Mouse (Mus musculus) CD4-positive, CD25-positive, alpha-beta regulatory T cell, adult 4 months (primary cell): ENCODE data around the gene Nthl1. TPM values are rescaled to one million over a fixed set of nuclear protein-coding genes. Genes with fewer than 3 reads are reported as not detected.

Source experiments
- ATAC-seq: one replicate; pipeline ENCODE4 v1.8.0; 2017
- polyA plus RNA-seq, 2 experiments: library from polyadenylated mRNA; unstranded; fragments of 100-300 nt; shearing (Covaris generic); gene quantifications; one replicate each; pipeline ENCODE4 v1.2.1; 2017

Nthl1 gene
- polyA plus RNA-seq, 2 experiments from 2014 or later: 3.1 to 6.0 TPM

DNA sequence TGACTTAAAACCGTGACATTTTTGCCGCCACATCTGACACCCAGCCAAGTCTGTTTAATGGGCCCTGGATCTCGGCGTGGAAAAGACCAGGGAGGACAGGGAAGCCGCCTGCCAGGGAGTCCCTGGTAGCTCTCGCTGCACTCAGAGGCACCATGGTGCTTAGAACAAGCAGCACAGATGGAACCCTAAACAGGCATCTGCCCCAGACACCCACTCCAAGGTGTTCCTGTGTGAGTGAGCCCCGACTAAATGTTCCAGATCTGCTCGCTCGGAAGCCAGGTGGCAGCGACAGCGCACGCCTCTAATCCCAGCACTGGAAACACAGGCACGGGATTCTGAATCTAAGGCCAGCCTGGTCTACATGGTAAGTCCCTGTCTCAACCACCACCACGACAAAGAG is 2.4 kb upstream of the Nthl1 start:
- ATAC-seq: no peak

DNA sequence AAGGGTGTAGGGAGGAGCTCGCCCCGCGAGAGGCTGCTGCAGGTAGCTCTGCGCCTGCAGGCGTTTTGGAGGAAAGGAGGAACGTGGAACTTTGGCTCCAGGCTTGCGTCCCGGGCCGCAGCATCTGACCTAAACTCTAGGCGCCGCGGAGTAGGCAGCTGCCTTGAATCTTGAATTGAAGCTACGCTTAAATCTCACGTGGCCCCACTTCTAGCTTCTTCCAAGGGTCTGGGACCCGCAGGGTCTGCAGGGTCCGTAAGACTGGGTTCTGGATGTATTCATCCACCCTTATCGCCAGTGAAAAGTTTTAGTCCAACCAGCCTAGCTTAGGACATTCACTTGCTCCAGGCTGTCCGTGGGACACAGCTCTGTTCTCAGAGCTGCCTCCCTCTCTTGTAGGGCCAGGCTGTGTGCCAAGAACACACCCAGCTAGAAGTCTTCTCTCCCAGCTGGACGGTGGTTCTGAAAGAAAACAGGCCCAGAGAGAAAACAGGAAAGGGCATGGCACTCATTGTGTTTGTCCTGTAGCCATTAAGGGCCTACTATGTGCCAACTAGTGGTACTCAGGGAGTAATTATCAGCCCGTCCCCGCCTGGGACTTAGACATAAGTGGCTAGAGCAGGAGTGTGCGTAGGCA is 451 bp downstream of the Nthl1 start:
- no peak for ATAC-seq

DNA sequence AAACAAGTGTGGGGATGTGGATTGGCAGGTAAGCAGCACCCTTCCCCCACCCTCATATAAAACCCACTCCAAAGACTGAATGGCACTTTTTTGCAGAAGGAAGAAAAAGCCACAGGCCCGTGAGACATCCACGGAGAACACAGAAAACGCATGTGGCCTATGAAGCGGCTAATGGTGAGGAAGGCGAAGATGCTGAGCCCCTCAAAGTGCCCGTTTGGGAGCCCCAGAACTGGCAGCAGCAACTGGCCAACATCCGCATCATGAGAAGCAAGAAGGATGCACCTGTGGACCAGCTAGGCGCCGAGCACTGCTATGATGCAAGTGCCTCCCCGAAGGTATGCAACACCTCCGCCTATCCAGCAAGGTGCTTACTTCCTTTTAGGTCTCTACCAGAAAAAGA is 1.4 kb downstream of the Nthl1 start:
- ATAC-seq: no peak

DNA sequence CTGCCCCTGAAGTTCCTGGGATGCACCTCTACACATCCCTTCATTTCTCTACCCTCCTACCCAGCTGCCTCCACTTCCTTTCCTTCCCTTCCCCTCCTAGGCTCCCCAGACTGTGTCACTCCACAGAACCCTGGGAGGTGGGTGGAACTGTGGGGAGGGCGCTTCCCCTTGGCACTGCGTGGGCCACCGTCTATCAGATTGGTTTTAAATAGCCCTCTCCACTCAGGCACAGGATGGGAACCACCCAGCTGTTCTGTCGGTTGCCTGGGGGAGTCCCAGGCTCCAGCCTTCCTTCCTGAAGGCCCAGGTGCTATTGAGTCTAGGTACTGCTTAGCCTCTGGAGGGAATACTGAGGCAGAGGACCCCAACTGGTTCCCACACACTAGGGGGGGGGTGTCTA is 2.5 kb downstream of the Nthl1 start:
- ATAC-seq: no peak

DNA sequence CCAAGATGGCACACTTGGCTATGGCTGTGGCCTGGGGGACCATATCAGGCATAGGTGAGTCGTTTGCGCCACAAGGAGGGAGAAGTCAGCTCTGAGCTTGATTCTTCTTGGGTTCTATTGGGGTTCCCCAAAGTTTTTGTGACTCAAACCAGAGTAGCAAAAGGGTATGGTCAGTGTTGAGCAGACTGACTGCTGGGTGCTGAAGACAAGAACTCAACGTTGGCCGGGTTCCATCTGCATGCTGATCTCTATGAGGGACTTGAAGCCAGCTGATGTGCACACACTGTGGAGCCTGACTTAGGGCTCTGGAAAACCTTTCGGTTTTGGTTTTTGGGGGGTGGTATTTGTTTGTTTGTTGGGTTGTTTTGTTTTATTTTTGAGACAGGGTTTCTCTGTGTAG is 3.2 kb downstream of the Nthl1 start:
- ATAC-seq: no peak

DNA sequence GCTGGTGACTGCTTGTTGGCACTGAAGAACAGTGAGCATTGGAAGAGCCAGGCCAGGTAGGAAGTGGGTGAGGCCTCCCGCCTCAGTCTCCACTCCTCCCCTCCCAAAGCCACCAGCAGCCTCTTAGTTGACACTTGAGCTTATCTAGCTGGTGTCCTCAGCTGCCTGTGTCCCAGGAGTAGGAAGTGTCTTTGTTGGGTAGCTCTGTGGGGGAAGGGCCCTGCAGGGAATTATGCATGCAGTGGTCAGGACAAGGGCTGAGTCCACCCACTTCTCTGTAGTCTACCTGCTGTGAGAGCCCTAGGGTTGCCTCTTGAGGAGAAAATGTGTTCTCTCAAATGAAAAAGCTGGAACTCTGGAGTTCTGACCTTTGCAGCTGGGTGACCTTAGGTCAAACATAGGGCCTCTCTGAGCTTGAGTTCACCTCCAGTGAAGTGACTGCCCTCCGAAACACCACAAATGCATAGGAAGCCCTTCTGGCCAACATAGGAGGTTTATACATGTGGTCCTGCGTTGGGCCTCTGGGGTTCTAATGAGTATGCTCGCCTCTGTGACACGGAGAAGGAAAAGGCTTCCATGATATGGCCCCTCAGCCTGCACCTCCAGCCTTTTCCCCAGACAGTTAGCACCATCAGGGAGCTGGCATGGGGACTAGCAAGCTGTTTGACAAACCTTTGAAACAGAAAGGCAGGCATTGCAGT is 4.5 kb downstream of the Nthl1 start:
- no peak for ATAC-seq

DNA sequence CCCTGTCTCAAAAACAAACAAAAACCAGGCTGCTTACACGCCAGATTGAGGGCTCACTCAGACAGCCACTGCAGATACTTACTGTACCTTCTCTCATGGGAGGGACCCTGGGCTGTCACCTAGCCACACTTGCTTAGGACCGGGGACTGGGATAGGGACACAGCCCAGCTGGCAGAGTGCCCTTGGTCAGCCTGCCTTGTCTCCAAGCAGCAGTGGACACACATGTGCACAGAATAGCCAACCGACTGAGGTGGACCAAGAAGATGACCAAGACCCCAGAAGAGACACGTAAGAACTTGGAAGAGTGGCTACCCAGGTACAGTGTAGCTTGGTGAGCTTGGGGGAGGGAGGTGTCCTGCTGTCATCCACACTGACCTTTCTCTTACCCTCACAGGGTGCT is 5.7 kb downstream of the Nthl1 start:
- no peak for ATAC-seq

DNA sequence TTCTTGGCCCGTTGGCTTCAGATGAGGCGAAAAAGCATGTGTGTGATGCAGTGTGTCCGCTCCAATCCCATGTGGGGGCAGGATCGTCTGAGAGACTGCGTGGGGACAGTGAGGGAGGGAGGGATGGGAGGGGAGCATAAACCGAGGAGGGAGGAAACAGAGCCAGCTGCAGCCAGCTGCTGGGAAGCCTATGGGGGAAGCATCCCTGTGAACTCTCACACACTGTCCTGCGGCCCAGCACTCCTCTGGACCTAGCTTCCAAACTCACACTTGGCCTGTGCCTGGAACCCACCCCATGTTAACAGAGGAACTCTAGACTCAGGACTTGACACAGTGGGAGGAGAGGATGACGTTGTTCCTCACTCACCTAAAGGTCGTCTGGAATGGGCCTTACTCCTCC is 6.4 kb downstream of the Nthl1 start:
- no peak for ATAC-seq

DNA sequence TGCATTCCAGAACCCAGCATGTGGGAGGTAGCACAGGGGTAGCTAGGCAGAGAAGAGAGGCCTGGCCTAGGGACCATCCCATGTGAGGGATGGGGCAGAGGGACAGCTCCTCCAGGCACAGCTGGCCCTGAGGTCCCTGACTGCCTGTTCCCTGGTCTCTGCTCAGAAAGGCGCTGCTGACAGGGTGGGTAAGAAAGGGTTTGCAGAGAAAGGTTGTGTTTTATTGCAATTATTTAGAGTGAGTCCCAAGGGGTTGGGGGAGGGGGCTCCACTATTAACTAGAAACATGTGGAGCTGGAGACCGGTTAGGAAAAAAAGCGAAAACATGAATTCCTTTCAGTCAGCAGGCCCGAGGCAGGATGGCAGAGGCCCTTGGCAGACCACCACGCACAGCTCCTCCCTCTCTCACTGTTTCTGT is 7.1 kb downstream of the Nthl1 start:
- ATAC-seq: no peak

DNA sequence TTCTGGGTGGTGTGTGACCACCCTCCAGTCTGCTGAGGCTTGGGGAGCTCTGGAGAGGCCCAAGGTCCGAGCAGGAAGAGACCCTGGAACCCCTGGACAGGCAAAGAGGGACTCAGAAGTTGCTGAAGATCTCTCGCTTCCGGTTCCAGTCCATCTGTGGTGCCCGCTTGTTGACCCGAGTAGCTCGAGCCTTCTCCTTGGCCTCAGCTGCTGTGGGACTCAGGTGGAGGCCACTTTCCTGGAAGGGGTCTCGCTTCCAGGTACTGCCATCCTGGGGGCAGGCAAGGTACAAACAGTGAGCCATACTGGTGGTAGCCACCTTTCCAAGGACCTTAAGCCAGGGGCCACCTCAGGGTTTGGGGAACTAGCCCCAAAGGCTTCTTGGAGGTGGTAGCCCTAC is 7.6 kb downstream of the Nthl1 start:
- ATAC-seq: no peak

DNA sequence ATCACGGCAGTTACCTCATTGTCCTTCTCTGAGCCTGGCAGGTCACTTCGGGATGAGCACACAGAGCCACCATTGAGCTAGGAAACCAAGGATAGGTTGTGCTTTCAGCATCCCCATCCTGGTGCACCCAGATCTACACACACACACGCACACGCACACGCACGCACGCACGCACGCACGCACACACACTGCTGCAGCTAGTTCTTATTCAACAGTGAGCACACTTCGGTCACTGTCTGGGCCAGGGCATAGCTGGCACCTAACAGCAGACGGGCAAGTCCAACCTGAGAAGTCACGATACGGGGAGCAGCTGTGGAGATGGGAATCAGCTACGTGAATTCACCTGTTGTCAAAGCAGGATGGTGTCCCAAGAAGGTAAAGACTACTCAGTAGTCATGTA is 8.1 kb downstream of the Nthl1 start:
- ATAC-seq: no peak

DNA sequence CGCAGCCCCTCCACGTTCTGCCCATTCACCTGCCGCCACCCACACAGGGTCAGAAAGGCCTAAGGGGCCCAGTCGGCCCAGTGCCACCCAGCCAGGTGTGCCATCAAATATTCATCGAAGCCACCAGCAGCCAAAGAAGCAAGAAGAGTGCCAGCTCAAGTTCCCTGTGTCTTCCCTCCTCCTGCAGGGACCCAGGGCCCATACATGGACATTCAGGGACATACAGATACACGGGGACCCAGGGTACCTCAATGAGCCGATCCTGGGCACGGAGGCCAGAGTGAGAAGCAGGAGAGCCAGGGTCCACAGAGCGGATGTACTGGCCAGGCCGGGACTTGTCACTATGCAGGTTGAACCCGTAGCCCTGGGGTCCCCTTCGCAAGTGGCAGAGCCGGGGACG is 9.5 kb downstream of the Nthl1 start:
- ATAC-seq: no peak

DNA sequence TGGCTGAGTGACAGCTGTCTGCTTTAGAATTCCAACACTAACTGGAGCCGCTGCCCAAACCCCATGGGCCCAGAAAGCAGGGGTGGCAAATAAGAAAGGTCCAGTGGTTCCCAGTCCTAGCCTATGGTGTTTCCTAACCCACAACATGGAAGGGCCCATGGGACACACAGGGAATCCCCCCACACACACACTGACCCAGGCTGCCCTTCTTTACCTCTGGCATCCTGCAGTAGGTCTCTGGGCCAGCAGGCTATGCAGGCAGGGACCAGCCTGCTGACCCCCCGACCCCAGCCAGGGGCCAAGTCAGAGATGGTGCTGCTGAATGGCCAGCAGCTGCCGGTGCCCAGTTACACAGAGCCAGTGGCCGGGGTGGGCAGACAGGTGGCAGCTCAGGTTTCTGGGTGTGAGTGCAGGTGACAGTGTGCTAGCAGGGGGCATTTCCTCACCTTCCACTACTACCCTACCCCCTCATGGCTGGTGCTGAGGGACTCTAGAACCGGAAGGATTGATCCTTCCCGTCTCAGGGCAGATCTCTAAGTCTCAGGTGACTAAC is 10.4 kb downstream of the Nthl1 start:
- no peak for ATAC-seq

DNA sequence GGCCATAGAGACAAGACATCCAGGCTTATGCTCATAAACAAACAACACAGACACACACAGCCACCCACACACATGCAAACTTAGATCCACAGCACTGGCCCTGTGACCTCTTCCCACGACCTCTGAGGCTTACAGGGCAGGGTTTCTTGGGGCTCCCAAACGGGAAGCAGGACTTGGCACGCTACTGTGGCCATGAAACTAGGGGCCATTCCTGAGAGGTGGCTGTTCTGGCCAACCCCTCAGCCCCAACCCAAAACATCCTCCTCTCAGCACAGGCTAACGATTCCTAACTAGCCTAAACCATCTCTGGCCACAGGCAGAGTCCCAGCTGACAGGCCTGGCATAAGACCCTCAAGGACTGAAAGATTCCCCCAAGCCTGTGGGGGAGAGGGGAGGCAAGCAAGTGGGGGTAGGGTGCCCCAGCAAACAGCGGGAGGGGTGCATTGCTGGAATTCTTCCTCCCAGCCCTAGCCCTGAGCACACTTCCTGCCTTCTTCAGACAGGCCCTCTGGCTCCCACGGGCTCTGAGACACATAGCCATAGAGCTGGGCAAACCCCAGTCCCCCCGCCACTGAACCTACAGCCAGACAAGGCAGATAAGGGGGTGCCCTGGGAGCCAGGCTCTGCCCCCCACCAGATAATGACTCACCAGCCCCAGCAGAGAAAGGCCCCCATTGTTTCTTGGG is 11.7 kb downstream of the Nthl1 start:
- ATAC-seq: no peak

DNA sequence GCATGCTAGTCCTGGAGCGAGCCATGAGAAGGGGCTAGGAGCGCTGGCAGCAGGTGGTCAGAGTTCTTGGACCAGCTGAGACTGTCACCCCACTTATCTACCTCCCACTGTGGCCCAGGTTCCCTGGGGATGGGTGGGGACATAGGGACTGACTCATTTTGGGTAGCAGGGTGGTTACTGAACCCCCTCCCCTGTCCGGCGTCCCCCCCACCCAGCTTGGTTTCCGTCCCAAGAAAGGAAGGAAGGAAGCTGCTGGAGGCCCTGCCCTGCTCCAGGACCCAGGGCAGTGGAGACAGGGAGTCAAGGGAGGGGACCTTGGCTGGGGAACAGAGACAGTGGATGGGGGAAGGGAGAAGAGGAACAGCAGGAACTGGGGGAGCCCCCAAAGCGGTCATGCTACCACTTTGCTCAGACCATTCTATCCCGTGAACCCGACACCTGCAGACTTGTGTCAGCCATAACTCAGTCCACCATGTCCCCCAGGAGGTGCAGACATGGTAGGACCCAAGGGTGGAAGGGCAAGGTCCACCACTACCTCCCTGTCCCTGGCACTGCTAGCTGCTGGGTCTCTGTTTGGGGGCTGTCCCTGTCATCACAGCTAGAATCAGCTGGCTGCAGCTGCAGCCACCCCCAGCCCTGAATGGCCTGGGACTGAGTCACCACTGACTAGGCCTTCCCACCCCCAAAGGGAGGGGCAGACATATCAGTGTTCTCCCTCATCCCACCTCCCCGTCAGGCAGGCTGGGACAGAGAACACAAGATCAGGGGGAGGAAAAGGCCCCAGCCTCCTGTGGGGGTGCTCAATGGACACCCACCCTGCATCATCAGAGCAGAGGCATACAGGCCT is 12.6 kb downstream of the Nthl1 start:
- no peak for ATAC-seq

DNA sequence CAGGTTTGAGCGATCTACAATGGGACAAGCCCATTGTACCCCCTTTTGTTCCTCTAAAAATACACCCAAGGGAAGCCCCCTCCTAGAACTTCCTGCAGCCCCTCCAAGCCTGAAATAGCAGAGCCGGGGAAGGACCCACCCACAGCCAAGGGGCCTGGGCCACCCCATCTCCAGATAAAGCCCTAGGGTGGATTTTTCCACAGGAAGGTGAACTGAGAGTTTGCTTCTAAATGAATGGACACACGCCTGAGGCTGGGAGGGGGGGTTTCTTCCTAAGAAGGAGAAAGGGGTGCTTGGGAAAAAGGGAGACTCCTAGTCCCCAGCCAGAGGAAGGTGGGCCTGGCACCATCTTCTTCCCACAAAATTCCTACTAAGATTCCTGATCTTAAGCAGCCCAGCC is 13.4 kb downstream of the Nthl1 start:
- no peak for ATAC-seq

DNA sequence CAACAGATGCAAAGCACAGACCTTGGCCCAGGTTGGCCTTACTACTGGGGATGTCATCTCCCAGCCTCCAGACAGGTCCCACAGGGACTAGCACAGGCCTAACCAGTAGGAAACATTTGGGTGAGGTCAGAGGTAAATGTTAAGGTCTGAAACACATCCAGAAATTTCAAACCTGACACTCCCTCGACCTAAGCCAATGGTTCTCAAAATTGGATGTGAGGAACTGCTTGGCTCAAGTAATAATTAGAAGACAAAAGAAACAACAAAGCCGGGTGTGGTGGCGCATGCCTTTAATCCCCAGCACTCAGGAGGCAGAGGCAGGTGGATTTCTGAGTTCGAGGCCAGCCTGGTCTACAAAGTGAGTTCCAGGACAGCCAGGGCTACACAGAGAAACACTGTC is 13.9 kb downstream of the Nthl1 start:
- no peak for ATAC-seq

DNA sequence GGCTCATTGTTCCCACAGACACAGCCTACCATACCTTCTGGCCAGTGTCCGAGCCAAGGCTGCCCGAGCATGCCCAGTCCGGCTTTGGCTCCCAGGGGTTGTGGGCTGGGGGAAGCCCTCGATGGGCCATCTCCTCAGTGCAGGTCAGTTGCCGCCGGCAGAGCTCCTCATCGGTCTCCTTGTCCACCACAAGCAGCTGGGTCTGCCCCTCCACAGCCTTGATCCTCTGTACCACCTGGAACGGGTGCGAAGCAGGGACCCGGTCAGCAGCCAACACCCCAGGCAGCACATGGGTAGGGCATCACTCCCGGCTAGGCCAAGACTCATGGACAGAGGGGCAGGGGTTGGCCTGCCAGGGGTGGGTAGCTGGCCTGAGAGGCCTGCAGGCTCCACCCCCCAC is 15.0 kb downstream of the Nthl1 start:
- no peak for ATAC-seq

DNA sequence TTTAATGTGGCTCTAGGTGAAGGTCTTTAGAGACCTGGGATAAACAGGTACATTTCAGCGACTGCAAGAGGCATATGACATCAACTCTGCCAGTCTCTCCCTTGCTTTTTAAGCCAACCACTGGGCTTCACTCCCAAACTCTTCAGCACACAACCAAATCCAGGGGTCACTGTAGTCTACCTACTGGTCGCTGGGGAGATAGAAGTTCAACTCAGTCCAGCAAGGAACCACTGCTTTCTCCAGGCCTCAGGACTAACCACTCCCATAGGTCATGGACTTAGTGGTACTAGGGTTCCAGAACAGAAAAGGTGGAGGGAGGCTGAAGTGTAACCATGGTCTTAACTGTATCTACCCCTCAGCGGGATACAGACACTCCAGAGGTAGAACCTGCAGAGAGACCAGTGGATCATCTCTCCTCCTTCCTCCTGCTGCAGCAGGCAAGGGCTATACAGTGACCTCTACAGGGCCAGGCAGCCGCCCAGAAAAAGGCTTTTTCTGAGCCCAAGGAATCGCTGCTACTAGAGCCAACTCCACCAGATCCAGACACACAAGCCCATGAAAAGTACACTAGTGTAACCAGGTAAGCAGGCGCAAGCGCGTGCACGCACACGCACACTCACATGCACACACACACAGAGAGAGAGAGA is 16.4 kb downstream of the Nthl1 start:
- no peak for ATAC-seq

DNA sequence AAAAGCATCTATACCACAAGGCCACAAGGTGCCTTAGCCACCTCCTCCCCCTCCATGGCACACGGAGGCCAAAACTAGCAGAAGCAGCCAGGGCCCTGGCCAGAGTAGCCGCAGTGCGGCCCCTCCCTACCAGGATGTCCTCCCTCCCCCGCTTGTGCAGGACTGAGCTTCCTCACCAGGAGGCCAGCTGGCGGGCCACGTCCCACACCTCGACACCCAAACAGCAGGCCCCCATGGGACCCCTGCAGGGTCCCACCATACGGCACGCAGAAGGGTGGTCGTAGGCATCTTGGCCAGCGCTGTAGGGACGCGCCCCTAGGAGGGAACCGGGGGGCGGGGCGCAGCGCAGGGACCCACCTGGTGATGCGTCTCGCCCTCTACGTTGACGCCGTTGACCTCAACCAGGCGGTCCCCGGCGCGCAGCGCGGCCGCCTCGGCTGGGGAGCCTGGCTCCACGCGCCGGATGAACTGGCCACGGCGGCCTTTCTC is 17.1 kb downstream of the Nthl1 start:
- no peak for ATAC-seq

DNA sequence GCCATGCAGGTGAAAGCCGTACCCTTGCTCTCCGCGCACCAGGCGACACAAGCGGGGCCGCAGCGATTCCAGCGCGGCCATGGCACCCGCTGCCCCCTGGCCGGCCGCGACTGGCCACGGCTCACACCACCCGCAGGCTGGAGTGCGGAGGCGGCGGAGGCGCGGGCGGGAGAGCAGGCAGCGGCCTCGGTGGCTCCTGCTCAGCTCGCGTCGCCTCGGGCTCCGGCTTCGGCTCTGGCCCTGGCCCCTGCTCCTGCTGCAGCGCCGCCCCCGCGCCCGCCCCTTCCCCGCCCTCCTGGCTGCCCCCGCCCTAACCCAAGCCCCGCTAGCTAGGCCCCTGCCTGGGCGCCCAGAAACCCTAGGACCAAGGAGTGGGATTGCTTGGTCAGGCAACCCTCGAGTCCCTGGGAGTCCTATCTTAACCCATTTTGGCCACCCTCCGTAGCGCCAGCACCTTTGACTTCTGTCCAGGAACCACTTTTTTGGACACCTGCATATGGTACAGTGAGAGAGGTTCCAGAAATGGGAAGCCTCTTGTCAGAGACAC is 17.7 kb downstream of the Nthl1 start, which contains the start of gene Slc9a3r2:
Gene Slc9a3r2, minus strand, starts transcription at position 258 of the 547 bp plus-strand sequence.
- ATAC-seq: no peak

DNA sequence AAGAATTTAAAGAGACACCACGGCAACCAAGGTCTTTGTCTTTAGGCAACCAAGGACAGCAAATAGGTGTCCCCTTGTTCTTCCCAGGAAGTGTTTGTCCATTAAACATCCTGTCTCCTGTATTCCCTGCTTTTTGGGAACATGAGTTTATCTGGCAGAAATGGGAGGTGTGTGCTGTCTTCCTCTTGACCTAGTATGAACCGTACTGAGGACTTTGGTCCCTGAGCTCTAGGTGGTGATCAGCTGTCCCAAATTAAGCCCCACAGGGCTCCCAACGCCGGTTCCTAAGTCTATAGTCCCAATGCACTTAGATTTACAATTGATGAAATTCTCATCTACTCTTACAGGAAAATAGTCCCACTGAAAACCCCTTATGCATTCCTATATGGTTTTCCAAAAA is 18.3 kb downstream of the Nthl1 start:
- ATAC-seq: no peak
